In the genomic region with DNA sequence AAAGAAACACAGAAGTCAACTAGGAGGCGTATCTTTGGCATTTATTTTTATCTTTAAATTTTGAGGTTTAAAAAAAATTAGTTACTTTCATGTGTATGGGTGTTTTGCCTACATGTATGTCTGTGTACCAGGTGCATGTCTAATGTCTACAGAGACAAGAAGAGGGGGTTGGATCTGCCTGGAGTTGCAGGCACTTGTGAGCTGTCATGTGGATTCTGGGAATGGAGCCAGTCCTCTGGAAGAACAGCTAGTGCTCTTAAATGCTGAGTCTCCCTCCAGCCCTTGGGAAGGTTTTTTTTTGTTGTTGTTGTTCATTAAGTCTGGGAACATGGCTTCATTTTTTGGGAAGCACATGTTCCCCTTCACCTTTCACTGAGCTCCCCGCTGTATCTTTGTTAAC, we compare ENCODE assay signal across 8 mouse cellular contexts. TPM values are rescaled to one million over a fixed set of nuclear protein-coding genes. Genes with fewer than 3 reads are reported as not detected.
A peak's percentile ranks its signal among the peaks of the same experiment; 100 is the strongest.
DNase-seq lines count a peak whose midpoint lies in the region; ATAC-seq and TF ChIP-seq lines count a peak whose summit lies in the region.
"Had no signal": no experiment of that assay in that cellular context is flagged by ENCODE, and none has a peak within 500 bp of the region (broad histone marks: within the 10 kb centered on the region; RNA-seq: fewer than 3 reads in every experiment).

No protein-coding gene starts in this region.

- H3K4me3 ChIP-seq in hindbrain, embryonic 14.5 days (replicated peaks; ENCODE audit: low read length) = no peak overlapping the region
- no peak overlapping the region for H3K4me3 ChIP-seq in hindbrain, embryonic 11.5 days (ENCODE audit: low read depth, low read length)
- no peak overlapping the region for H3K4me3 ChIP-seq in embryonic facial prominence, embryonic 15.5 days (replicated peaks)
- H3K4me3 ChIP-seq in left cerebral cortex, adult 2 months = no peak overlapping the region
- H3K4me3 ChIP-seq: limb, embryonic 12.5 days had no signal

- H3K27ac ChIP-seq in hindbrain, embryonic 14.5 days = peak overlapping the region; percentile 4
- no peak overlapping the region for H3K27ac ChIP-seq in hindbrain, embryonic 11.5 days (ENCODE audit: low read depth, low read length)
- H3K27ac ChIP-seq in embryonic facial prominence, embryonic 15.5 days (replicated peaks) = peak overlapping the region; percentile 56
- peak overlapping the region; percentile 67 for H3K27ac ChIP-seq in left cerebral cortex, adult 2 months
- H3K27ac ChIP-seq: limb, embryonic 12.5 days had no signal

- 95% methylated on average over 2 of the region's 2 CpGs for WGBS in hindbrain, embryonic 14.5 days
- WGBS in hindbrain, embryonic 11.5 days = 93% methylated on average over 2 of the region's 2 CpGs
- 56% methylated on average over 2 of the region's 2 CpGs for WGBS in embryonic facial prominence, embryonic 15.5 days

- 0 out of 2 replicates have a peak, but pooled peaks cover 7% of the 10 kb centered on the region for H3K4me1 ChIP-seq in hindbrain, embryonic 14.5 days (replicated peaks; ENCODE audit: control insufficient read depth, insufficient read depth, low read length)
- H3K4me1 ChIP-seq in hindbrain, embryonic 11.5 days (replicated peaks; ENCODE audit: control insufficient read depth, insufficient read depth, low read length) = no peaks in the 10 kb centered on the region
- no peaks in the 10 kb centered on the region for H3K4me1 ChIP-seq in embryonic facial prominence, embryonic 15.5 days
- H3K4me1 ChIP-seq: limb, embryonic 12.5 days had no signal

- H3K4me2 ChIP-seq in hindbrain, embryonic 14.5 days (replicated peaks) = no peak overlapping the region
- H3K4me2 ChIP-seq in hindbrain, embryonic 11.5 days (replicated peaks; ENCODE audit: low read depth, low read length) = no peak overlapping the region
- no peak overlapping the region for H3K4me2 ChIP-seq in embryonic facial prominence, embryonic 15.5 days (replicated peaks)
- H3K4me2 ChIP-seq: limb, embryonic 12.5 days had no signal

- no peaks in the 10 kb centered on the region for H3K9me3 ChIP-seq in hindbrain, embryonic 14.5 days (ENCODE audit: control insufficient read depth, low read length)
- H3K9me3 ChIP-seq in hindbrain, embryonic 11.5 days (ENCODE audit: control insufficient read depth, low read length) = no peaks in the 10 kb centered on the region
- no peaks in the 10 kb centered on the region for H3K9me3 ChIP-seq in embryonic facial prominence, embryonic 15.5 days (replicated peaks)
- H3K9me3 ChIP-seq: limb, embryonic 12.5 days had no signal

- DNase-seq in hindbrain, embryonic 14.5 days (ENCODE audit: low spot score) = no peak
- DNase-seq in hindbrain, embryonic 11.5 days (ENCODE audit: low spot score) = no peak
- peak; percentile 56 for DNase-seq in NIH3T3 (ENCODE audit: low read depth)
- DNase-seq in left cerebral cortex, adult 2 months (ENCODE audit: extremely low spot score in 1 of 2, low spot score in 2 of 2) = peak in 1 of 2 experiments; percentile 35
- no peak for DNase-seq in embryo, embryonic 10 days (ENCODE audit: low spot score)

- H3K27me3 ChIP-seq in hindbrain, embryonic 14.5 days (ENCODE audit: control insufficient read depth, insufficient read depth, low read length) = no peaks in the 10 kb centered on the region
- H3K27me3 ChIP-seq in hindbrain, embryonic 11.5 days (ENCODE audit: control insufficient read depth, insufficient read depth, low read length) = no peaks in the 10 kb centered on the region
- H3K27me3 ChIP-seq in embryonic facial prominence, embryonic 15.5 days = no peaks in the 10 kb centered on the region
- H3K27me3 ChIP-seq: limb, embryonic 12.5 days had no signal

- TF ChIP-seq CTCF in left cerebral cortex, adult 2 months (IDR thresholded peaks at IDR 0.05) = no peak

- intact Hi-C loops in left cerebral cortex, adult 2 months (cut with DNase I) = loop anchor here (2.0 kb wide), 1 partner anchor 376 kb away; a partner anchor contains a TSS

- H3K9ac ChIP-seq in hindbrain, embryonic 14.5 days = no peak overlapping the region
- no peak overlapping the region for H3K9ac ChIP-seq in hindbrain, embryonic 11.5 days (ENCODE audit: low read depth, low read length)
- H3K9ac ChIP-seq in embryonic facial prominence, embryonic 15.5 days = no peak overlapping the region
- H3K9ac ChIP-seq: limb, embryonic 12.5 days had no signal

- peaks cover 26% of the 10 kb centered on the region for H3K36me3 ChIP-seq in hindbrain, embryonic 14.5 days (replicated peaks; ENCODE audit: control insufficient read depth, insufficient read depth)
- no peaks in the 10 kb centered on the region for H3K36me3 ChIP-seq in hindbrain, embryonic 11.5 days (ENCODE audit: control insufficient read depth, insufficient read depth, low read length)
- no peaks in the 10 kb centered on the region for H3K36me3 ChIP-seq in embryonic facial prominence, embryonic 15.5 days
- H3K36me3 ChIP-seq: limb, embryonic 12.5 days had no signal

- ATAC-seq in hindbrain, embryonic 14.5 days (ENCODE audit: low FRiP score) = no peak
- ATAC-seq in hindbrain, embryonic 11.5 days (ENCODE audit: low FRiP score) = no peak
- ATAC-seq in embryonic facial prominence, embryonic 15.5 days (ENCODE audit: insufficient number of reproducible peaks, low FRiP score, low TSS enrichment, low read depth) = peak; percentile 72; the same call in 1 of the 2 replicates
- no peak for ATAC-seq in megakaryocyte, adult 5-6 weeks (ENCODE audit: poor library complexity, severe bottlenecking)

RNA-seq across cellular contexts. Expression of a gene that starts 58.7 kb away (rescaled TPM):
- 0.17 TPM in 1 of 2 replicates, not detected in the other for polyA plus RNA-seq in hindbrain, embryonic 14.5 days (2014; fragmentation: Nextera tagmentation; extraction: Ambion mirVana)
- 0.25 TPM in 1 of 2 replicates, not detected in the other for polyA plus RNA-seq in hindbrain, embryonic 11.5 days (2014; fragmentation: Nextera tagmentation; extraction: Ambion mirVana)
- 0.07 and 0.13 TPM in 2 replicates for polyA plus RNA-seq in embryonic facial prominence, embryonic 15.5 days (2015; fragmentation: Nextera tagmentation; extraction: Ambion mirVana)
- total RNA-seq in left cerebral cortex, adult 2 months (2021) = not detected
- total RNA-seq in megakaryocyte, adult 5-6 weeks (2015) = not detected in 2 replicates
- total RNA-seq in megakaryocyte, adult 5-6 weeks (2017) = not detected in 2 replicates
- polyA plus RNA-seq: limb, embryonic 12.5 days had no signal
